Mouse (Mus musculus): ENCODE results near the gene Gm15091.
"Not testable (repeated sequence)": the region's sequence is repeated elsewhere in the genome, so short reads cannot be mapped to it uniquely, and the experiment has no call there.

The Gm15091 gene

GRCm38 (mm10) chrX:149941355-149941754 is at the start of gene Gm15091:
TSS of gene Gm15091 (plus strand) at chrX:149941655.
- not testable (repeated sequence) for DNase-seq

All from cerebellum, postnatal 25 days (tissue).